28 mouse cellular contexts compared by ENCODE assay signal in the genomic region with DNA sequence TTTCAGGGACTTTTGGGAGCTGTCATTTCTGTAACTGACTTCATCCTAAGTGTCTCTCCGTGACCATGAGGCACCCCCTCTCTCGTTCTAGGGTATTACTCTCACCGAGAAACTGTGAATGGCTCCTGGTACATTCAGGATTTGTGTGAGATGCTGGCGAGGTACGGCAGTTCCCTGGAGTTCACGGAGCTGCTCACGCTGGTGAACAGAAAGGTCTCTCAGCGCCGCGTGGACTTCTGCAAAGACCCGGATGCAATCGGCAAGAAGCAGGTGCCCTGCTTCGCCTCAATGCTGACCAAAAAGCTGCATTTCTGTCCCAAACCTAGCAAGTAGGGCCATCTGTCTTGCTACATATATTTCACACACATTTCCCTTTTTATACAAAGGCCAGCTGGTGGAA.
"Had no signal": no experiment of that assay in that cellular context is flagged by ENCODE, and none has a peak within 500 bp of the region (broad histone marks: within the 10 kb centered on the region; RNA-seq: fewer than 3 reads in every experiment).

No protein-coding gene starts in this region.

- H3K4me3 ChIP-seq: heart, embryonic 12.5 days; heart, embryonic 13.5 days; heart, embryonic 15.5 days; hindbrain, embryonic 10.5 days; hindbrain, embryonic 12.5 days; hindbrain, embryonic 13.5 days; hindbrain, embryonic 15.5 days; intestine, embryonic 15.5 days; kidney, embryonic 15.5 days; layer of hippocampus, adult 2 months; left cerebral cortex, adult 2 months had no signal

- H3K4me1 ChIP-seq: heart, embryonic 12.5 days; heart, embryonic 13.5 days; heart, embryonic 15.5 days; hindbrain, embryonic 10.5 days; hindbrain, embryonic 12.5 days; hindbrain, embryonic 13.5 days; hindbrain, embryonic 15.5 days; intestine, embryonic 15.5 days; kidney, embryonic 15.5 days had no signal

- H3K27ac ChIP-seq: heart, embryonic 13.5 days; heart, embryonic 15.5 days; hindbrain, embryonic 10.5 days; hindbrain, embryonic 12.5 days; hindbrain, embryonic 13.5 days; hindbrain, embryonic 14.5 days; hindbrain, embryonic 15.5 days; hindbrain, postnatal 0 days; intestine, embryonic 15.5 days; kidney, embryonic 15.5 days; kidney, postnatal 0 days; layer of hippocampus, adult 2 months; left cerebral cortex, adult 2 months had no signal

- DNase-seq: heart, postnatal 10 days; heart, postnatal 36 days; kidney, adult 11 months; kidney, adult 18-20 months; kidney, adult 2 months; kidney, adult 8-10 months; kidney, adult 9 months; kidney, postnatal 10 days; kidney, postnatal 14 days; kidney, postnatal 25 days; kidney, postnatal 36 days; kidney, postnatal 4 days; layer of hippocampus, adult 9-11 months; layer of hippocampus, postnatal 36 days had no signal

- H3K27me3 ChIP-seq: heart, embryonic 12.5 days; heart, embryonic 13.5 days; heart, embryonic 15.5 days; hindbrain, embryonic 12.5 days; hindbrain, embryonic 13.5 days; hindbrain, embryonic 15.5 days; intestine, embryonic 15.5 days; kidney, embryonic 15.5 days had no signal

- H3K9me3 ChIP-seq: heart, embryonic 12.5 days; heart, embryonic 13.5 days; heart, embryonic 15.5 days; hindbrain, embryonic 10.5 days; hindbrain, embryonic 12.5 days; hindbrain, embryonic 13.5 days; hindbrain, embryonic 15.5 days; intestine, embryonic 15.5 days; kidney, embryonic 15.5 days had no signal
